Mouse (Mus musculus) ES-Bruce4 (cell line): ENCODE results near the gene Mcur1. TPM values are rescaled to one million over a fixed set of nuclear protein-coding genes. Genes with fewer than 3 reads are reported as not detected.

ENCODE experiments used
- H3K27ac ChIP-seq: 2 replicates; pipeline ENCODE4 v1.5.1; 2012; ENCODE audit warnings: low read length, inconsistent platforms; ENCODE audit not compliant: insufficient read depth
- H3K27me3 ChIP-seq: 2 replicates; pipeline ENCODE4 v1.6.1; 2012; ENCODE audit warnings: mild to moderate bottlenecking, low read length, inconsistent platforms; ENCODE audit not compliant: control insufficient read depth, poor library complexity, insufficient read depth, severe bottlenecking
- H3K36me3 ChIP-seq: 2 replicates; pipeline ENCODE4 v1.6.1; 2012; ENCODE audit warnings: inconsistent platforms, mild to moderate bottlenecking, low read length, moderate library complexity; ENCODE audit not compliant: control insufficient read depth, poor library complexity, insufficient read depth, severe bottlenecking
- H3K4me1 ChIP-seq: one replicate; pipeline ENCODE4 v1.8.1; 2011; ENCODE audit warnings: low read length; ENCODE audit not compliant: control insufficient read depth, insufficient read depth
- H3K4me3 ChIP-seq: 2 replicates; pipeline ENCODE4 v1.5.1; 2011; ENCODE audit warnings: low read depth, mild to moderate bottlenecking, low read length
- H3K9ac ChIP-seq: 2 replicates; pipeline ENCODE4 v1.6.1; 2012; ENCODE audit warnings: low read depth, mild to moderate bottlenecking, inconsistent platforms; ENCODE audit not compliant: poor library complexity, severe bottlenecking
- H3K9me3 ChIP-seq: replicated peaks from 2 replicates; pipeline ENCODE4 v1.6.1; 2012; ENCODE audit warnings: mild to moderate bottlenecking, low read length, inconsistent platforms; ENCODE audit not compliant: control insufficient read depth, poor library complexity, insufficient read depth, severe bottlenecking
- CTCF ChIP-seq: IDR thresholded peaks from one replicate; pipeline ENCODE4 v1.8.1; 2011; ENCODE audit warnings: low read depth, low read length
- EP300 ChIP-seq: IDR thresholded peaks from 2 replicates; pipeline ENCODE4 v1.6.1; 2011; ENCODE audit warnings: low read depth, low read length; ENCODE audit not compliant: insufficient read depth
- POLR2A ChIP-seq: IDR thresholded peaks from one replicate; pipeline ENCODE4 v1.8.1; 2011; ENCODE audit warnings: low read length; ENCODE audit not compliant: insufficient read depth
- polyA plus RNA-seq: library from polyadenylated mRNA; stranded (reverse); fragments of >200 nt; gene quantifications from 2 replicates; pipeline ENCODE4 v1.2.4, GENCODE M21; 2011; ENCODE audit warnings: low read depth; ENCODE audit not compliant: missing spikeins, insufficient read depth, insufficient read length

The Mcur1 gene
- polyA plus RNA-seq, 1 experiment = 6.1 TPM

DNA sequence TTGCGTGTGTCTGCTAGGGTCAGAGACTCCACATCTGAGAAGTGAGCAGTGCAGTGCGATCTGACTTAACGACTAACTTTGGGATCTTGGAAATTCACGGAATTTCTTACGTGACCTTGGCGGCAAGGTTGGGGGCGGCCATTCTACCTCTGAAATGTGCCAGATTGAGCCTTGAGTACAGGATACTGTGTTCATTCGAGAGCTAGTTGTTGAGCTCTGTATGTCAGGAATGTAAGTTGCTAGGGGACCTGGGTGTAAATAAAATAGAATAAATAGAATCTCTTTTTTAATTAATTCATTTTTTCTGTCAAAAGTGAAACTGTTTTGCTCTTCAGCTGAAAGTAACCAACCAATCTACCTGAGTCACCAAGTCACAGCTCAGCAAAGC, 32.7 kb upstream of the Mcur1 start:
- H3K27ac ChIP-seq = no peak overlapping the region
- no peak overlapping the region for H3K9ac ChIP-seq
- no peaks in the 10 kb centered on the region for H3K4me1 ChIP-seq
- TF ChIP-seq EP300 (no peak), CTCF (no peak), POLR2A (no peak)
- H3K9me3 ChIP-seq = no peaks in the 10 kb centered on the region
- no peaks in the 10 kb centered on the region for H3K27me3 ChIP-seq
- H3K4me3 ChIP-seq = no peak overlapping the region
- no peaks in the 10 kb centered on the region for H3K36me3 ChIP-seq

DNA sequence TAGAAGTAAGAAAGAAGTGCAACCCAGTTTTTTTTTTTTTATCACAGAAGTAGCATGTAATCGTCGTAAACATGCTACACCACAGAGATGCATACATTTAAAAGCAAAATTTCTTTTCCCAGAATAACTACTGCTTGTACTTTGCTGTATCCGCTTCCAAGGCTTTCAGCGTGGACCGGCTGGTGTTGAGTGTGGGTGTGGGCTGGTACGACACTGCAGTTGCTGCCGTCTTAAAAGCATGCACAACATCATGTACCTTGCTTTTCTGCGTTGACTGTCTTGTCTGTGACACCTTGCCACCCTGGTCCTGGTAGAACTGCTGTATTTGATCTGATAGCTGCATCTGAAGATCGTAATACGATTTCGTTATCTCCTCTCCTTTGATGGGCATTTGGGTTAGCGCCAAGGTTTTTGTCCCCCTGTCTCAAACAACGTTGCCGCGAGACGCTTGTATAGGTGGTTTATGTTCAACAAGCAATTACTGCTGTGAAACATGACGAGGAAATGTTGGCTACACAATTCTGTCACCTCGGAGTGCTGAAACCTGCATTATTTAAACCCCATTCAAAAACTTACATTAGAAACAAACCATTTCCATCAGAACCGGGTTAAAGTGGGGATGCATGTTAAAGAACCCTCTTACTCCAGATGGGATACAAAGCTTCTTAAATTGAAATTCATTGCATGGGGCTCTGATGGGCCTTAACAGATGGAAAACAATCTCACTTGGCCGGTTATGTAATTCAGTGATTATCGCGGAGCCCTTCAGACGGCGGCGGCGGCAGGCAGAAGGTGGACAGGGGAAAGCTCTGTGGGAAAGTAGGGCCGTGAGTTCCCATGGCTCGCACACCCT, 32.1 kb upstream of the Mcur1 start:
- no peak overlapping the region for H3K27ac ChIP-seq
- TF ChIP-seq CTCF = no peak
- TF ChIP-seq POLR2A = no peak
- TF ChIP-seq EP300 = no peak
- no peaks in the 10 kb centered on the region for H3K27me3 ChIP-seq
- H3K9me3 ChIP-seq = no peaks in the 10 kb centered on the region
- no peaks in the 10 kb centered on the region for H3K4me1 ChIP-seq
- no peaks in the 10 kb centered on the region for H3K36me3 ChIP-seq
- no peak overlapping the region for H3K4me3 ChIP-seq
- H3K9ac ChIP-seq = no peak overlapping the region

DNA sequence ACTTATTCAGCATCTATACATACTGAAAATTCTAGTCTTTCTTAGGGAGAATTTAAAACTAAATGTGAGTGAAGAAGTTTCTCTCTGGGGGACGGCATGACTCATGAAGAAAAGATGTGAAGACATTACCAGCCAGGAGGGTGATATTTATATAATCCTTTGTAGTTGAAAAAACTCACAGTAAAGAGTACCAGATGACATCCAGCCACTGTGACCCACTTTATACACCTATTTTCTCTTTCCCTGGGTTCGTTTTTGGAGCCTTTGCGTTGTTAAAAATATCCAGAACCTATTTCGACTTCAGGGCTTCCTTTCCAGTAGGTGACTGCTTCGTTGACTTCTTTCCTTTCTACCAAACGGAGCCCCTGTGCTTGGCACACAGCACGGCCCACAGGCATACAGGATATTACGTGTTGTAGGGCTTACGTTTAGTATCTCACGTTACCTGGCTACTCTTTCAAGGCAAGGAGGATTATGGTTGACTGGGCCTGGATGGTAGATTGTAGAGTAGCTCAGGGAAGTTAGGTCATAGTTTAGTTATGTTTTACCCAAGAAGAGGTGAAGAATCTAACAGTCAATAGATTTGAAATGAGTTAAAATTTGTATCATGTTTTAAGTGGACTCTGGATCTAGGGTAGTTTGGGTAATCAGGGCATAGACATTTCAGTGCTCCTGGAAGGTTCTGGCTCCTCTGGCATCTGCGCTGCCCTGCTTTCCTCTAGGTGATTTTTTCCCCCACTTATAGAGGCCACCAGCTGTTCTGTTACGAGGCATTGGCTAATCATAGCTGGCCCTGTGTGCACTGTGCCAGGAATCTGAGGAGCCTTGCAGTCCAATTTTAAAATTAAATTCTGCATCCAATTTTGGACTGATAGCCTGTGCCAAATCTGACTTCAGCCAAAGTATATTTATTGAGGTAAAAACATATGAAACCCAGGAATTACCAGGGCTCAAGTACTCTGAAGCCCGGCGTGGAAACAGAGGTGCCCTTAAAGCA, 28.2 kb upstream of the Mcur1 start:
- H3K4me3 ChIP-seq = no peak overlapping the region
- no peaks in the 10 kb centered on the region for H3K4me1 ChIP-seq
- H3K36me3 ChIP-seq = no peaks in the 10 kb centered on the region
- no peaks in the 10 kb centered on the region for H3K9me3 ChIP-seq
- no peak for TF ChIP-seq CTCF
- no peak for TF ChIP-seq EP300
- no peak for TF ChIP-seq POLR2A
- no peaks in the 10 kb centered on the region for H3K27me3 ChIP-seq
- no peak overlapping the region for H3K27ac ChIP-seq
- no peak overlapping the region for H3K9ac ChIP-seq

GRCm38 (mm10) chr13:43586966-43587365, 27.0 kb upstream of the Mcur1 start:
- Histone ChIP-seq H3K4me1 (no peaks in the 10 kb centered on the region), H3K9me3 (no peaks in the 10 kb centered on the region), H3K27ac (no peak overlapping the region), H3K9ac (no peak overlapping the region), H3K36me3 (no peaks in the 10 kb centered on the region), H3K4me3 (no peak overlapping the region), H3K27me3 (no peaks in the 10 kb centered on the region)
- TF ChIP-seq CTCF (no peak), EP300 (no peak), POLR2A (no peak)

DNA sequence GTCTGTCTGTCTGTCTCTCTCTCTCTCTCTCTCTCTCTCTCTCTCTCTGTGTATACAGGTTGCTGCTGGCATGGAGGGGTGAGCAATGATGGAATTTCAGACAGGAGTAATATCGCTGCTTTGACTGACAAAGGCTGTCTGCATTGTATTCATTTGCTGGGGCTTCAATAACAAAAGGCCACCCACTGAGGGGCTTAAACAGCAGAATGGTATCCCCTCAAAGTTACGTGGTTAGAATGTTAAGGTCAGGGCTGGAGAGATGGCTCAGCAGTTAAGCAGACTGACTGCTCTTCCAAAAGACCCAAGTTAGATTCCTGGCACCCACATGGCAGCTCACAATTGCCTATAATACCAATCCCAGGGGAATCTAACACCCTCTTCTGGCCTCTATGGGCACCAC, 25.3 kb upstream of the Mcur1 start:
- Histone ChIP-seq H3K4me1 (no peaks in the 10 kb centered on the region), H3K9ac (no peak overlapping the region), H3K36me3 (no peaks in the 10 kb centered on the region), H3K27ac (no peak overlapping the region), H3K27me3 (no peaks in the 10 kb centered on the region), H3K4me3 (no peak overlapping the region), H3K9me3 (no peaks in the 10 kb centered on the region)
- TF ChIP-seq CTCF = no peak
- no peak for TF ChIP-seq EP300
- TF ChIP-seq POLR2A = no peak

DNA sequence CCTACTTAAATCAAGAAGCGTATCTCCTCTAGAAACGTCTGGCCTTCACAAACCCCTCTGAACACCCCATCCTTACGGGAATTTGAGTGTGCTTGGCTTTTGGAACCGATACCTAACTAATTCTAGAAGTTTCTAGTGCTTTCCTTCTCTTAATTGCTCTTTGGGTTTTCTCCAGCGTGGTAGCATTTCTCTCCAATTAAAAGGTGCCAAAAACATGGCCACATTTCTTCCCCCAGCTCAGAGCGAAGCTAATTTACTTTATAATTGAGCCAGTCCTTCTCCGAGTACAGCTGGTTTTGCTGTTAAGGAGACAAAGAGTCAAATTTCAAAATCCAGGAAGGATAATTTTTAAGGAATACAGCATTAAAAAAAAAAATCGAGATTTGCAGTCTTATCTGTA, 23.5 kb upstream of the Mcur1 start:
- Histone ChIP-seq H3K27ac (no peak overlapping the region), H3K27me3 (no peaks in the 10 kb centered on the region), H3K36me3 (no peaks in the 10 kb centered on the region), H3K4me3 (no peak overlapping the region), H3K9ac (no peak overlapping the region), H3K4me1 (no peaks in the 10 kb centered on the region), H3K9me3 (no peaks in the 10 kb centered on the region)
- no peak for TF ChIP-seq POLR2A
- no peak for TF ChIP-seq EP300
